Mouse (Mus musculus): ENCODE results near the gene Kdm4b.

Gene Kdm4b

GRCm38 (mm10) chr17:56325450-56326152, at the start of gene Kdm4b:
Gene Kdm4b, plus strand, starts transcription at chr17:56326062.
- DNase-seq (ENCODE audit: low spot score), result peak; percentile 93

- peak; percentile 62 for DNase-seq (ENCODE audit: low spot score)
Observed at GRCm38 (mm10) chr17:56276643-56277566, 49.0 kb upstream of the Kdm4b start, which contains the start of gene Ticam1. Gene Ticam1, minus strand, starts transcription at chr17:56276786.

- DNase-seq (ENCODE audit: low spot score), result no peak
Observed at GRCm38 (mm10) chr17:56277567-56277893, 48.3 kb upstream of the Kdm4b start.

- DNase-seq (ENCODE audit: low spot score), result no peak
Observed at GRCm38 (mm10) chr17:56278340-56278739, 47.5 kb upstream of the Kdm4b start.

- DNase-seq (ENCODE audit: low spot score), result no peak
Observed at GRCm38 (mm10) chr17:56279481-56280155, 46.2 kb upstream of the Kdm4b start.

- no peak for DNase-seq (ENCODE audit: low spot score)
Observed at GRCm38 (mm10) chr17:56281193-56281592, 44.7 kb upstream of the Kdm4b start.

- no peak for DNase-seq (ENCODE audit: low spot score)
Observed at GRCm38 (mm10) chr17:56282802-56283201, 43.1 kb upstream of the Kdm4b start.

- DNase-seq (ENCODE audit: low spot score), result no peak
Observed at GRCm38 (mm10) chr17:56283316-56283715, 42.5 kb upstream of the Kdm4b start.

GRCm38 (mm10) chr17:56285995-56286394, 39.9 kb upstream of the Kdm4b start:
- DNase-seq (ENCODE audit: low spot score), result no peak

GRCm38 (mm10) chr17:56287830-56288229, 38.0 kb upstream of the Kdm4b start:
- no peak for DNase-seq (ENCODE audit: low spot score)

GRCm38 (mm10) chr17:56288866-56289265, 37.0 kb upstream of the Kdm4b start:
- DNase-seq (ENCODE audit: low spot score), result no peak

- no peak for DNase-seq (ENCODE audit: low spot score)
Observed at GRCm38 (mm10) chr17:56289371-56290331, 36.2 kb upstream of the Kdm4b start.

- DNase-seq (ENCODE audit: low spot score), result peak; percentile 100
Observed at GRCm38 (mm10) chr17:56290388-56291170, 35.3 kb upstream of the Kdm4b start.

- peak; percentile 84 for DNase-seq (ENCODE audit: low spot score)
Observed at GRCm38 (mm10) chr17:56291171-56291511, 34.7 kb upstream of the Kdm4b start.

- DNase-seq (ENCODE audit: low spot score), result no peak
Observed at GRCm38 (mm10) chr17:56291826-56292475, 33.9 kb upstream of the Kdm4b start.

GRCm38 (mm10) chr17:56292531-56293222, 33.2 kb upstream of the Kdm4b start, which contains the start of gene Plin3:
Gene Plin3, minus strand, starts transcription at chr17:56292873.
- DNase-seq (ENCODE audit: low spot score), result no peak

- no peak for DNase-seq (ENCODE audit: low spot score)
Observed at GRCm38 (mm10) chr17:56293291-56293690, 32.6 kb upstream of the Kdm4b start.

- no peak for DNase-seq (ENCODE audit: low spot score)
Observed at GRCm38 (mm10) chr17:56294241-56294640, 31.6 kb upstream of the Kdm4b start.

GRCm38 (mm10) chr17:56296201-56296600, 29.7 kb upstream of the Kdm4b start:
- DNase-seq (ENCODE audit: low spot score), result no peak
